Mouse (Mus musculus) embryonic fibroblast, embryonic 13.5 days (primary cell): ENCODE measurements around the gene Sult4a1. TPM values are rescaled to one million over a fixed set of nuclear protein-coding genes. Genes with fewer than 3 reads are reported as not detected.

Experiments used
- H3K27ac ChIP-seq: 2 replicates; pipeline ENCODE4 v1.5.1; 2012; ENCODE audit warnings: low read length, control low read depth, inconsistent platforms; ENCODE audit not compliant: insufficient read depth
- H3K4me1 ChIP-seq: 2 replicates; pipeline ENCODE4 v1.6.1; 2011; ENCODE audit warnings: low read length; ENCODE audit not compliant: control insufficient read depth, insufficient read depth
- H3K4me3 ChIP-seq: 2 replicates; pipeline ENCODE4 v1.5.1; 2011; ENCODE audit warnings: mild to moderate bottlenecking, control low read depth, low read length; ENCODE audit not compliant: insufficient read depth
- CTCF ChIP-seq: IDR thresholded peaks from 2 replicates; pipeline ENCODE4 v1.5.1; 2011; ENCODE audit warnings: mild to moderate bottlenecking, control low read depth, low read length, moderate library complexity, borderline replicate concordance; ENCODE audit not compliant: insufficient read depth
- POLR2A ChIP-seq: IDR thresholded peaks from 2 replicates; pipeline ENCODE4 v1.6.1; 2011; ENCODE audit warnings: low read depth, mild to moderate bottlenecking, control low read depth, low read length, moderate library complexity
- polyA plus RNA-seq: library from polyadenylated mRNA; stranded (reverse); fragments of >200 nt; gene quantifications from 2 replicates; pipeline ENCODE4 v1.2.4, GENCODE M21; 2011; ENCODE audit warnings: low read depth; ENCODE audit not compliant: missing spikeins, insufficient read length

Gene Sult4a1
- polyA plus RNA-seq, 1 experiment, result 1.0 TPM

DNA sequence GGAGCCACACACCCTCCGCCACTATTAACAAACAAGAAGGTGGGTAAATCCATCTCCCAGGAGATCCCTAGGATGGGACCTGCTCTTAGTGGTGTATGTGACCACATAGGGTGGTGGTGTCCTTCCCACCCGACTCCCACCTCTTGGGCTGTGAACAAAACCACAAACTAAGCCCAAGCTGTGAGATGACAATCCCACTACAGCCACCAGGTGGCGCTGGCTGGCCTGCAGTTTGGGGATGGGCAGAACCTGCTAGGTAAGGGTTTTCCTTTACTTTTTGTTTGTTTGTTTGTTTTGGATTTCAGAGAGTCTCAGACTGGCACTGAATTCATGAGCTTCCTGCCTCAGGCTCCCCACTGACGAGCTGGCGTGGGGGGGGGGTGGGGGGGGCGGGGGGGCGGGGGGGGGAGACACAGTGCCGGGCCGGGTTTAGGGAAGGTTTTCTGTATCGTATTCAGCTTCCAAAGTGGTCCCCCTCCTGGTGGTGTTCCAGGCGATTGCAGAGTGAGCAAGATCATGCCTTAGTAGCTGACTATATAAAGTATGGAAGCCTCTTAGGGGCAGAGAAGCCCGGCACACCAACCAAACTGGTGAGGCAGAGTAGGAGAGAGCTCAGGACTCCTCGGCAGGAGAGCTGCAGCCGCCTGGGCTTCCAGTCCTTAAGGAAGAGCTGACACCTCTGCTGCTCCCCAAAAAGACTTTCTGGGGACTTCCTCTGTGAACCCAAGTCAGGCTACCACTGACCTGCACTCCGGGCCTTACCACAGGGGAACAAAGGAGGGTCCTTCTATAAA, 31.4 kb downstream of the Sult4a1 start:
- no peak overlapping the region for H3K4me3 ChIP-seq
- TF ChIP-seq POLR2A (no peak), CTCF (peak; percentile 89)
- H3K27ac ChIP-seq, result no peak overlapping the region
- no peaks in the 10 kb centered on the region for H3K4me1 ChIP-seq

DNA sequence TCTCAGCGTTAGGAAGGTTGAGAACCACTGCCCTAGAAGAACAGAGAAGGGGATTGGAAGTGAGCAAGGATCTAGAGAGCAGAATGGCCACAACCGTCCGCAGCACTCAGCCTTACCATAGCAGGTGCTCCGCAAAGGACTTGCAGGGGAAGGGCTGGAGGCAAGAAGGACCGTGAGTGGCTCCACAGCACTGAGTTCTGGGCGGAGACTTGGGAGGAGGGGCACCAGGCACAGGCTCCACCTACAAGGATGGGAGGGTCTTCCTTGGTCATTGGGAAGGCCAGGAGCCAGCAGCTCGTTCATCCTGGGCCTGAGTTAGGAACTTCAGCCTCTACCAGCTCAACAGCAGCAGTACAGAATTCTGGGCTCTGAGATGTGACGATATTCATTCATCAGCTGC, 32.5 kb downstream of the Sult4a1 start:
- H3K4me1 ChIP-seq, result no peaks in the 10 kb centered on the region
- H3K4me3 ChIP-seq, result no peak overlapping the region
- H3K27ac ChIP-seq, result no peak overlapping the region
- no peak for TF ChIP-seq POLR2A
- TF ChIP-seq CTCF, result no peak

DNA sequence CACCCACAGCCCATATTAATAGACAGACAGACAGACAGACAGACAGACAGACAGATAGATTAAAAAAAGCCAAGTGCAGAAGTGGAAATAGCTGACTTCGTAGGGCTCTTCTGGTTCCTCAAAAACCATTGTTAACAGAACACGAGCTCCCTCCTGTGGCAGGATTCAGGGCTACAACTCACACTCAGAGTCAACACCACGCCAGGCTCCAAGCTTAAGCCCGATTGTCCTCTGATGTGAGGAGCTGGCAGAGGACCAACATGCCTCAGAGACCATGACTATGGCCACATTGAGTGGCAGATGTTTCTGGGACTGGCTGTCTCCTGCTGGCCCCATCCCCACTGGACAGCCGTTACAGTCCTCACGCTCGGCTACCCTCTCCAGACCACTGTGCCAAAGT, 33.3 kb downstream of the Sult4a1 start:
- no peak overlapping the region for H3K4me3 ChIP-seq
- no peak overlapping the region for H3K27ac ChIP-seq
- peak; percentile 47; the same call in 1 of the 2 replicates for TF ChIP-seq CTCF
- no peak for TF ChIP-seq POLR2A
- H3K4me1 ChIP-seq, result no peaks in the 10 kb centered on the region

DNA sequence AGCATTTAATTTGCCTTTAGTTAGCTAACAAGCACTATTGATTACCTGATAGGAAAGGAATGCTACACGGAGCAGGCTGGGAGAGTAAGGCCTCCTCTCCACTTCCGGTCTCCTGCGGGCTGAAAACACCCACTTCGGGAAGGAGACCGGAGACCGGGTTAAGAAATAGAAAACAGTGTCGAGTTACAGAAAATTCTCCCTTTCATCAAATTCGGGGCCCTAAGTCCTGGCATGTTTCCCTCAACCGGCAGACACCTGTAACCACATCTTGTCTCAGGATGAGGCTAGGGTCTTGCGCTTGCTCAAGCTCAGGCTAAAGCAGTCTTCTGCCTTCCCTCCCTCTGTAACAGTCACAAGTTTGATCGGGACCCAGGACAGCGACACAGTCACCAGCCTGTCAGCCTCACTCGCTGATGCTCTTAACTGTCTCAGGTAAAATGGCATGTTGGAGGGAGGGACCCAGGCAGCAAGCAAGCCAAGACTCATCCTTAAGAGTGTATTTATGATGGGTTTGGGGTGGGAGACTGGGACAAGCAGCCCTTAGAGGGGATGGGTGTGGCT, 35.4 kb downstream of the Sult4a1 start:
- Histone ChIP-seq H3K27ac (no peak overlapping the region), H3K4me3 (no peak overlapping the region), H3K4me1 (no peaks in the 10 kb centered on the region)
- no peak for TF ChIP-seq CTCF
- TF ChIP-seq POLR2A, result no peak

DNA sequence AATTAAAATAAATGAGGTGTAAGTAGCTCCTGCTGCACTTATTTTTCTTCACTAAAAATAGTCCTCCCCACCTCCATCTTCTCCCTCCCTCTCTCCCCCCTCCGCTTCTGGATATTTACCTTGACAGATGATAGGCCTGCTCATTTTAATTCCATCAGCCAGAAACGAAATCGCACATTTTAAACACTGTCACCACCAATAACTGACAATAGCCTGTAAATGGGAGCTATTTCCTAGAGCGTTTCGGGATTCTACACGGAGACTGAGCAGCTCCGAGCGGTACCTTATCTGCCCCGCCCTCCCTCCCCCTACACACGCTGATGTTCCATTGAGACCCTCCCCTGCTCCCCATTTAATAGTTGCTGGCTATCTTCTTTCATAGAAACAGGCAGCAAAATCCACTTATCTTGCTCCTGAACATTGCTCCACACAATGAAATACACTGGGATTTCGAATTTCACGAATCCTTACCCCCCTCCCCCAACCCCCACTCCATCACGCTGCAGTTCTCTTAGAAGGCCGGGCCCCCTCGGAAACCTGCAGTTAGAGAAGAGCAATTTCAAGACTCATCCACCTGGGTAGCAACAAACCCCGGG, 36.0 kb downstream of the Sult4a1 start:
- Histone ChIP-seq H3K4me3 (no peak overlapping the region), H3K27ac (no peak overlapping the region), H3K4me1 (no peaks in the 10 kb centered on the region)
- TF ChIP-seq POLR2A (no peak), CTCF (no peak)

DNA sequence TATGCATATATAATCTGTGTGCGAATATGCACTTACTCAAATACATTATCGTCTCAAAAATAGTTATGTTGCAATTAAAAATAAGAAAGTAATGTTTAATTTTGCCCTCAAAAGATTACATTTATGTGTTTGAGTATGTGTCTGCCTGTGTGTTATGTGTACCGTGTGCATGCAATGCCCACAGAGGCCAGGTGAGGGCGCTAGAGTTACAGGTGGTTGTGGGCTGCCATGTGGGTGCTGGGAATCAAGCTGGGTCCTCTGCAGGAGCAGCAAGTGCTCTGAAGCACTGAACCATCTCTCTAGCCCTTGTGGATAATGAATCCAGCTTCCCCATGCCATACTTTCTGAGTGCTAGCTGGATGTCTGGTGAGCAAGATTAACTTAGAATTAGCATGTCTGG, 39.9 kb downstream of the Sult4a1 start:
- TF ChIP-seq CTCF (peak; percentile 15; the same call in 1 of the 2 replicates), POLR2A (no peak)
- H3K27ac ChIP-seq, result no peak overlapping the region
- H3K4me3 ChIP-seq, result no peak overlapping the region
- no peaks in the 10 kb centered on the region for H3K4me1 ChIP-seq

DNA sequence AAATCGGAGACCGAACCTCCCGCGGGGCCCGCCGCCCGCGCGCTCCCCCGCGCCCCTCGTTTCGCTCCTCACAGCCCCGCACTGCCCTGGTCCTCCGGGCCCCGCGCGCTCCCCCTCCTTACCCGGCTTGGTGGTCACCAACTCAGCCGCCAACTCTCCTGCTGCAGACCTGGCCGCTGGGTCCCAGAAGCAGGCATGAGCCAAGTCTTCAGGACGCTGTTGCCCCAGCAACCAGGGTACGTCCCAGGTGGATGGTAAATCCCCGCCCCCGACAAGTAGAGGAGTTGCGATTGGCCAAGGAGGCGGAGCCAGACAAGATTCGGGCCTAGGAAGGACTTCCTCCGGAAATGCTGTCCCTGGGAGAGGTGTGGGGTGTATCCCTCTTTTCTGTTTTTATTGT, 40.4 kb downstream of the Sult4a1 start, which contains the start of gene Efcab6:
TSS of gene Efcab6 (minus strand) at position 240 of the 400 bp plus-strand sequence.
- H3K4me3 ChIP-seq, result no peak within 1 kb of the TSS
- TF ChIP-seq CTCF, result no peak
- TF ChIP-seq POLR2A, result no peak
- no peaks in the 10 kb centered on the region for H3K4me1 ChIP-seq
- no peak within 1 kb of the TSS for H3K27ac ChIP-seq

DNA sequence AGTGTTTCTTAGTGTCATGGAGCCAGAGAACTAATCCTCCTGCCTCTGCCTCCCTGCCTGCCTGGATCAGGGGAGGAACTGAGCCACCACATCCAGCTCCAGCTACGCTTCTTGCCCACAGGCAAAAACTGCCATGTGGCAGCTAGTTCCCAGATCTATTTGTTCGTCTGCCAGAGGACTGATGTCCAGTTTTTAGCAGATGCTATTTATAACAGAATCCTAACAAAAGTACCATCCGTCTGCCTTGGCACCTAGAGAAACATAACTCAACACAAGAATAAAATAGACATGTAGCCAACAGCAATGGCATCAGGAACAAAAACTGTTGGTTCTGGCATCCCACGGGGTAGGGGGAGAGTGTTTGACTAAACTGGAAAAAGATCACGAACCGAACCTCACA, 46.7 kb downstream of the Sult4a1 start:
- H3K4me3 ChIP-seq, result no peak overlapping the region
- no peak for TF ChIP-seq CTCF
- TF ChIP-seq POLR2A, result no peak
- no peak overlapping the region for H3K27ac ChIP-seq
- no peaks in the 10 kb centered on the region for H3K4me1 ChIP-seq

DNA sequence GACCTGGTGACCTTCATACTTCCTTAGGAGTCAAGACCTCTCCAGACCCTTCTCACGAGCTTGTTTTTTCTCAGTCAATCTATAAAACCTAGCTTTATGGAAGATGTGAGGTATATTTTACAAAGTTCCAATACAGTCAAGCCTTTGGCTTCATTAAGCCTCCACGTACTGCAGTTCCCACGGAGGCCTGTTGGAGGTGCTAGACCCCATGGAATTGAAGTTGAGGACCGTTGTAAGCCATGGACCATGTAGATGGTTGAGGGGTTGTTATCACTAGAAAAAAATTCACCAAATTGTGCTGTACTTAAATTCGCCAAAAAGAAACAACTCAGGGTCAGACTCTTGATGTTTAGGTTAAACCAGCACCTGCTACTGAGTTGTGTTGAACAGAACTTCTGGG, 49.5 kb downstream of the Sult4a1 start:
- TF ChIP-seq POLR2A (no peak), CTCF (no peak)
- H3K27ac ChIP-seq, result no peak overlapping the region
- no peaks in the 10 kb centered on the region for H3K4me1 ChIP-seq
- no peak overlapping the region for H3K4me3 ChIP-seq

DNA sequence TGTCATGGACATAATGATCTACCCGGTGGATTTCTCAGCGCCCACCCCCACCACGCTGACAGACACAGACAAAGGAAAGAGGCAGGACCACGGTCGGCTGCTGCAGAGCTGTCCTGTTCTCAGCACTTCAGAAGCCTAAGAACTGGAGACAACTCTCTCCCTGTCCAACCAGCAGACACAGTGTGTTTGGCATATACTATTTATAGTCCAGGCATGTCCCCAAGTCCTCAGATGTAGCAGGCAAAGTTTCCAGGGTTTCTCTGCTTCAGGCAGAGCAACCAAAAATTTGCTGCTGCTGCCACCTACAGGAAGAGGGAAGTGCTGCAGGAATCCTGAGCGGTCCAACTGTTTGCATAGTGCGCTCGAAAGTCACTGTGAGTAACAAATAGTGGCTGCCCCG, 51.7 kb downstream of the Sult4a1 start:
- H3K27ac ChIP-seq, result no peak overlapping the region
- no peaks in the 10 kb centered on the region for H3K4me1 ChIP-seq

More for the DNA sequence above, 51.7 kb downstream of the Sult4a1 start:
- TF ChIP-seq CTCF (peak; percentile 66), POLR2A (no peak)
- H3K4me3 ChIP-seq, result no peak overlapping the region
